Mouse (Mus musculus) hindbrain, postnatal 0 days (tissue): ENCODE results near the gene Ubtd1. TPM values are rescaled to one million over a fixed set of nuclear protein-coding genes. Genes with fewer than 3 reads are reported as not detected.

Source experiments
- ATAC-seq: fragments of 200-750 bp; cut with Nextera tagmentation; 2 replicates; pipeline ENCODE4 v1.8.0; 2017; ENCODE audit warnings: mild to moderate bottlenecking, moderate TSS enrichment, moderate library complexity
- DNase-seq: peaks from one replicate; pipeline ENCODE4 v3.0.0-alpha.2; 2015; ENCODE audit warnings: low spot score
- H3K27ac ChIP-seq: fragments of 300-500 bp; sonication (generic); 2 replicates; pipeline ENCODE4 v1.5.1; 2014; ENCODE audit warnings: mild to moderate bottlenecking
- H3K27me3 ChIP-seq: fragments of 300-500 bp; sonication (generic); 2 replicates; pipeline ENCODE4 v1.6.1; 2014; ENCODE audit warnings: low read length, mixed read lengths; ENCODE audit not compliant: insufficient read depth
- H3K36me3 ChIP-seq: fragments of 300-500 bp; sonication (generic); 2 replicates; pipeline ENCODE4 v1.6.1; 2014; ENCODE audit warnings: low read length, mixed read lengths; ENCODE audit not compliant: insufficient read depth
- H3K4me1 ChIP-seq: fragments of 300-500 bp; sonication (generic); 2 replicates; pipeline ENCODE4 v1.6.1; 2014; ENCODE audit warnings: antibody characterized with exemption, low read length, mixed read lengths; ENCODE audit not compliant: insufficient read depth
- H3K4me2 ChIP-seq: fragments of 300-500 bp; sonication (generic); 2 replicates; pipeline ENCODE4 v1.6.1; 2014; ENCODE audit warnings: low read depth, mild to moderate bottlenecking, low read length, moderate library complexity, mixed read lengths
- H3K4me3 ChIP-seq: fragments of 300-500 bp; sonication (generic); 2 replicates; pipeline ENCODE4 v1.5.1; 2014; ENCODE audit warnings: low read length
- H3K9ac ChIP-seq: fragments of 300-500 bp; sonication (generic); replicated peaks from 2 replicates; pipeline ENCODE4 v1.6.1; 2014; ENCODE audit warnings: mild to moderate bottlenecking, low read length, moderate library complexity, mixed read lengths
- H3K9me3 ChIP-seq: fragments of 300-500 bp; sonication (generic); 2 replicates; pipeline ENCODE4 v1.6.1; 2016; ENCODE audit warnings: low read length, mixed read lengths
- CTCF ChIP-seq: IDR thresholded peaks from 2 replicates; pipeline ENCODE4 v1.5.1; 2016; ENCODE audit warnings: antibody characterized with exemption, control low read depth, low read depth
- WGBS: fragments of 180-500 bp; shearing (Covaris S2); extraction: QIAGEN DNeasy Blood & Tissue Kit; methylation state at CpG from one replicate; pipeline ENCODE4 v1.1.7; 2014; 5-methylcytosine and 5-hydroxymethylcytosine counted together
- polyA plus RNA-seq: library from polyadenylated mRNA; unstranded; fragments of >200 nt; fragmentation: Nextera tagmentation; extraction: Ambion mirVana; gene quantifications from 2 replicates; pipeline ENCODE4 v1.2.1, GENCODE M21; 2015
- total RNA-seq: library from RNA; depleted of rRNA; stranded (reverse); fragments of >200 nt; gene quantifications from 2 replicates; pipeline ENCODE4 v1.2.3, GENCODE M21; 2014

Ubtd1 gene
- total and polyA plus RNA-seq, 2 experiments from 2014 or later, result 14.1 to 19.9 TPM

DNA sequence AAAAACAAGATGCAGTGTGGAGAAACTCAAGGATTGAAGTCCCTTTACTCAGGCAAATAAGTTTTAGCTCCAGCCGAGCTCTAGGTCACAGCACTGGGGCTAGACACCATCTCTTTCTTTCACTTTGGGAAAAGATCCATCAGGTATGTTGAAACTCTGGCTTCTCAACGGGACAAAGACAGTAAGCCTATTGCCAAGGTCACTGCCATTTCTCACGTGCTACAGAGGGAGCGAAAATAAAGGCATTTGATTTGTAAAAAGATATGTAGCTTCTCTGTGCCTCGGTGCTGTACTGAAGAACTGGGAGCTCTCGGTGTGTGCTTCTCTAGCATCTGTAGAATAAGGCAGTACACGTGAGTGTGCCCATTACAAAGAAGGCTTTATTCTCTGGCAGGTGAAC is 37.7 kb upstream of the Ubtd1 start:
- 89% methylated on average over 7 of the region's 7 CpGs for WGBS
- peaks cover 88% of the 10 kb centered on the region for H3K36me3 ChIP-seq
- no peaks in the 10 kb centered on the region for H3K9me3 ChIP-seq
- no peak for DNase-seq
- no peak overlapping the region for H3K9ac ChIP-seq
- no peak overlapping the region for H3K4me3 ChIP-seq
- H3K4me1 ChIP-seq, result no peaks in the 10 kb centered on the region
- H3K4me2 ChIP-seq, result no peak overlapping the region
- ATAC-seq, result no peak
- no peaks in the 10 kb centered on the region for H3K27me3 ChIP-seq
- H3K27ac ChIP-seq, result no peak overlapping the region
- no peak for TF ChIP-seq CTCF

DNA sequence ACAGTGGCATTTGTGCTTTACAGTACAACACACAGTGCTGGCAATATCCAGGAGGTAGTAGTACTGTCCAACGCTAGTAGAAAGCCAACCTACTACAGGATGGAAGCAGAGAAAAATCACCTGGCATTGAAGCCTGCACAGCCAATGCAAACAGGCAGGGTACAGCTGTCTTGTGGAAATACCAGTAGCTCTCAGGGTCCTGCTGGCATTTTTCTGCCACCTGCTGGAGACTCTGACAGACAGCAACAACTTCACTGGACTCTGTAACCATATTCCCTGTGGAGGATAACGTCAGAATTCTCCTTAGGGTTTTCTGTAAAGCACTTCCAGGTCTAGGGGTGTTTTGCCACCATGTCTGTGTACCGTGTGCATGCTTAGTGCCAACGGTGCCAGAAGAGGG is 29.3 kb upstream of the Ubtd1 start:
- Histone ChIP-seq H3K4me2 (no peak overlapping the region), H3K36me3 (peaks cover 58% of the 10 kb centered on the region), H3K9ac (no peak overlapping the region), H3K4me3 (no peak overlapping the region), H3K4me1 (no peaks in the 10 kb centered on the region), H3K27ac (no peak overlapping the region), H3K27me3 (no peaks in the 10 kb centered on the region), H3K9me3 (no peaks in the 10 kb centered on the region)
- 77% methylated on average over 4 of the region's 4 CpGs for WGBS
- peak; percentile 57 for TF ChIP-seq CTCF
- DNase-seq (peak; percentile 32), ATAC-seq (peak; percentile 73; the same call in 1 of the 2 replicates)

GRCm38 (mm10) chr19:41953574-41953973 is 28.0 kb upstream of the Ubtd1 start:
- Histone ChIP-seq H3K36me3 (peaks cover 56% of the 10 kb centered on the region), H3K4me1 (no peaks in the 10 kb centered on the region), H3K27me3 (no peaks in the 10 kb centered on the region), H3K9ac (no peak overlapping the region), H3K4me3 (no peak overlapping the region), H3K4me2 (no peak overlapping the region), H3K27ac (no peak overlapping the region), H3K9me3 (no peaks in the 10 kb centered on the region)
- TF ChIP-seq CTCF, result no peak
- no peak for ATAC-seq
- DNase-seq, result no peak
- WGBS, result 85% methylated on average over 3 of the region's 3 CpGs

DNA sequence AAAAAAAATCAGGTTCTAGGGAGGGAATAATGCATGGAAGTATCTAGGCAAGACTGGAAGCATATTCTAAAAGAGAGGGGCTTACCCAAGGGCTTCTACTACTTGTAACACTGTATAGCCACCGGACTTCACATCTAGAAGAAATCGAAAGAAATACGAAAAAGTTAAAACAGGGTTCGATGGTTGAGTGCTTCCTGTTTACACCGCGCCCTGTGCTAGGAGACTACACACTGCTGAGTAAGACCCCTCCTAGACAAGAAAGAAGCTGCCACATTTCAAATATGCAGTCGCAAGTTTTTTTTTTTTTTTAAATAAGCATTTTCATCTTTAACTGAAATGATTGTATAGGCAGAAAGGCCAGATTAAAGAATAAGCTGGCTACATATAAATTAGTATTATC is 11.9 kb upstream of the Ubtd1 start:
- Histone ChIP-seq H3K4me3 (no peak overlapping the region), H3K27ac (no peak overlapping the region)

DNA sequence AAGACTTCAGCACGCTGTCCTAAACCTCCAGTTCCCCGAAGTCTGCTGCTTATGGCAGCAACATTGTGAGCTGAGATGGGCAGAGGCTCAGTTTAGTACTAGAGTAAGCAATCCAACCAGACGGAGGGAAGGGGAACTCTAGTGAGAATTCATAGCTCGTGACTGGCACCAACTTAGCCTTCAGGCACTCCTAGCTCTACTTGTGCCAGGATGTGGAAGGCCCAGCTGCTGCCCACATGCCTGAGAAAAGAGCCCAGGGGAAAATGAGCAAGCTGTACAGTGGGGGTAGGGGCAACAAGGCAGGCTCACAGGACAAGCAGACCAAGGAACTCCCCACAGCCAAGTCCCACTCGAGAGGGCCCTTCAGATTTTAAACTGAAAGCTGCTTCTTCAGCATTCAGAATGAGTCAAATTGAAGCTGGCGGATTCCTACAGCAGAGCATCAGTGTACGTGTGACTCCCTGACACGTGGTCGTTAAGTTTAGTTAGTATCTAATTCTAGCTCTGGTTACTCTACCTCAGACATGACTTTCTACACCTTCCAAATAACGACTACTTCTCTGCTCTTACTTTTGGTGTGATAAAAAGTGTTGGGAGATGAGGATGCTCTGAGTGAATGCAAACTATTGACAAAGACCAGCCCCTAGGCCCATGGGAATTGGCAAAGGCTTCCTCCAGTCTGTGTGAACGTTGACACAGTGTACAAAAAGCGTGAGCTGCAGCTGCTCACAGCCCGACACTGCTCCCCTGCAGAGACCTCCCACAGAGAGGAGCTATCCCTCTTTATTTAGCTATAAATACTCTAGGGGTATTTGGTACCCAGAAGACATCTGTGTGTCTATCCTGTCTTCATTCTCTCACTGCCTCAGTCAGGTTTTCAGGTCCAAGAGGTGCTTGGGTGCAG is 7.4 kb upstream of the Ubtd1 start:
- DNase-seq, result peak; percentile 38
- H3K27ac ChIP-seq, result peak overlapping the region; percentile 6; the same call in 1 of the 2 replicates

More for the DNA sequence above, 11.9 kb upstream of the Ubtd1 start:
- ATAC-seq (no peak), DNase-seq (no peak)
- Histone ChIP-seq H3K36me3 (peaks cover 10% of the 10 kb centered on the region; the same call in 1 of the 2 replicates), H3K27me3 (no peaks in the 10 kb centered on the region), H3K4me2 (no peak overlapping the region), H3K4me1 (no peaks in the 10 kb centered on the region), H3K9me3 (no peaks in the 10 kb centered on the region), H3K9ac (no peak overlapping the region)
- TF ChIP-seq CTCF, result no peak
- 94% methylated on average over 7 of the region's 7 CpGs for WGBS

GRCm38 (mm10) chr19:41980422-41980818 is 1.1 kb upstream of the Ubtd1 start:
- under 1% methylated on average over 16 of the region's 16 CpGs for WGBS
- Histone ChIP-seq H3K9me3 (no peaks in the 10 kb centered on the region), H3K9ac (peak overlapping the region; percentile 64), H3K27me3 (no peaks in the 10 kb centered on the region), H3K4me1 (peaks cover 3% of the 10 kb centered on the region; the same call in 1 of the 2 replicates), H3K27ac (peak overlapping the region; percentile 79), H3K4me3 (peak overlapping the region; percentile 73), H3K36me3 (no peaks in the 10 kb centered on the region), H3K4me2 (peak overlapping the region; percentile 87)
- DNase-seq (peak; percentile 38), ATAC-seq (peak; percentile 5; the same call in 1 of the 2 replicates)
- no peak for TF ChIP-seq CTCF

More for the DNA sequence above, 7.4 kb upstream of the Ubtd1 start:
- Histone ChIP-seq H3K9me3 (no peaks in the 10 kb centered on the region), H3K4me2 (no peak overlapping the region), H3K4me1 (no peaks in the 10 kb centered on the region; the same call in 1 of the 2 replicates), H3K27me3 (no peaks in the 10 kb centered on the region), H3K4me3 (no peak overlapping the region), H3K36me3 (no peaks in the 10 kb centered on the region), H3K9ac (no peak overlapping the region)
- WGBS, result 40% methylated on average over 13 of the region's 13 CpGs
- peak; percentile 59; the same call in 1 of the 2 replicates for ATAC-seq
- TF ChIP-seq CTCF, result no peak
